Mouse (Mus musculus) MEL (cell line): ENCODE data around the gene Gfm1. TPM values are rescaled to one million over a fixed set of nuclear protein-coding genes. Genes with fewer than 3 reads are reported as not detected.

Experiments used
- DNase-seq: peaks from one replicate; pipeline ENCODE4 v3.0.0; 2011; ENCODE audit warnings: low read depth, low spot score
- H3K27ac ChIP-seq: 2 replicates; pipeline ENCODE4 v1.5.1; 2012; ENCODE audit warnings: low read depth, mild to moderate bottlenecking, control low read depth, low read length, moderate library complexity; ENCODE audit not compliant: control insufficient read depth
- H3K27me3 ChIP-seq, 2 experiments: fragments of 150-350 bp in 1 of 2; sonication (generic) in 1 of 2; 2 replicates each; pipeline ENCODE4 v1.6.1; 2012; ENCODE audit warnings: low read length in 2 of 2, mild to moderate bottlenecking in 2 of 2, improper control_type of control experiment in 1 of 2, moderate library complexity in 1 of 2; ENCODE audit not compliant: insufficient read depth in 2 of 2, control insufficient read depth in 1 of 2
- H3K36me3 ChIP-seq, 2 experiments: 2 replicates each; pipeline ENCODE4 v1.6.1; 2012 to 2014; ENCODE audit warnings: low read length in 2 of 2, improper control_type of control experiment in 1 of 2, inconsistent platforms in 1 of 2, mild to moderate bottlenecking in 1 of 2; ENCODE audit not compliant: insufficient read depth in 2 of 2, control insufficient read depth in 1 of 2
- H3K4me1 ChIP-seq, 2 experiments: fragments of 150-350 bp in 1 of 2; sonication (generic) in 1 of 2; 2 replicates each; pipeline ENCODE4 v1.6.1; 2012; ENCODE audit warnings: low read length in 2 of 2, improper control_type of control experiment in 1 of 2, mild to moderate bottlenecking in 1 of 2; ENCODE audit not compliant: insufficient read depth in 2 of 2, control insufficient read depth in 1 of 2
- H3K4me3 ChIP-seq, 2 experiments: fragments of 150-350 bp in 1 of 2; sonication (generic) in 1 of 2; 2 replicates each; pipeline ENCODE4 v1.5.1; 2012; ENCODE audit warnings: low read depth in 2 of 2, low read length in 2 of 2, mild to moderate bottlenecking in 2 of 2, moderate library complexity in 2 of 2, control low read depth in 1 of 2, improper control_type of control experiment in 1 of 2; ENCODE audit not compliant: control insufficient read depth in 1 of 2, insufficient read depth in 1 of 2
- H3K79me2 ChIP-seq: 2 replicates; pipeline ENCODE4 v1.6.1; 2012; ENCODE audit warnings: mild to moderate bottlenecking, low read length, moderate library complexity; ENCODE audit not compliant: control insufficient read depth, poor library complexity, insufficient read depth
- H3K9ac ChIP-seq: 2 replicates; pipeline ENCODE4 v1.6.1; 2012; ENCODE audit warnings: low read depth, mild to moderate bottlenecking, control low read depth, low read length, moderate library complexity; ENCODE audit not compliant: control insufficient read depth, poor library complexity, severe bottlenecking
- H3K9me3 ChIP-seq: fragments of 150-350 bp; sonication (generic); replicated peaks from 2 replicates; pipeline ENCODE4 v1.6.1; 2012; ENCODE audit warnings: mild to moderate bottlenecking, low read length, improper control_type of control experiment, moderate library complexity; ENCODE audit not compliant: insufficient read depth
- CHD1 ChIP-seq: IDR thresholded peaks from 2 replicates; pipeline ENCODE4 v1.6.1; 2012; ENCODE audit warnings: low read depth, mild to moderate bottlenecking, inconsistent platforms, low read length, improper control_type of control experiment
- ELF1 ChIP-seq: IDR thresholded peaks from 2 replicates; pipeline ENCODE4 v1.6.1; 2014; ENCODE audit warnings: low read depth, mild to moderate bottlenecking, inconsistent platforms, low read length, improper control_type of control experiment, moderate library complexity
- EP300 ChIP-seq, 2 experiments: IDR thresholded peaks; 2 replicates each; pipeline ENCODE4 v1.6.1; 2011; ENCODE audit warnings: improper control_type of control experiment in 2 of 2, low read length in 2 of 2, low read depth in 1 of 2, mild to moderate bottlenecking in 1 of 2
- GATA1 ChIP-seq: IDR thresholded peaks from 2 replicates; pipeline ENCODE4 v1.6.1; 2011; ENCODE audit warnings: low read depth, low read length, improper control_type of control experiment
- MAFK ChIP-seq: IDR thresholded peaks from 2 replicates; pipeline ENCODE4 v1.6.1; 2011; ENCODE audit warnings: low read depth, mild to moderate bottlenecking, low read length, improper control_type of control experiment, borderline replicate concordance
- MAZ ChIP-seq: IDR thresholded peaks from 2 replicates; pipeline ENCODE4 v1.6.1; 2012; ENCODE audit warnings: low read depth, mild to moderate bottlenecking, inconsistent platforms, low read length, improper control_type of control experiment
- MEF2A ChIP-seq: IDR thresholded peaks from 2 replicates; pipeline ENCODE4 v1.6.1; 2014; ENCODE audit warnings: low read depth, mild to moderate bottlenecking, inconsistent platforms, low read length, improper control_type of control experiment; ENCODE audit not compliant: poor library complexity, insufficient replicate concordance, severe bottlenecking; ENCODE audit errors: extremely low read depth
- MXI1 ChIP-seq: IDR thresholded peaks from 2 replicates; pipeline ENCODE4 v1.6.1; 2011; ENCODE audit warnings: mild to moderate bottlenecking, low read depth, low read length, improper control_type of control experiment
- MYB ChIP-seq: IDR thresholded peaks from 2 replicates; pipeline ENCODE4 v1.6.1; 2011; ENCODE audit warnings: mild to moderate bottlenecking, low read depth, low read length, improper control_type of control experiment
- NRF1 ChIP-seq: IDR thresholded peaks from 2 replicates; pipeline ENCODE4 v1.6.1; 2014; ENCODE audit warnings: low read depth, mild to moderate bottlenecking, inconsistent platforms, low read length, improper control_type of control experiment, moderate library complexity; ENCODE audit not compliant: poor library complexity, insufficient read depth, severe bottlenecking
- POLR2A ChIP-seq, 2 experiments: IDR thresholded peaks; 2 replicates each; pipeline ENCODE4 v1.6.1; 2011 to 2012; ENCODE audit warnings: low read length in 2 of 2, mild to moderate bottlenecking in 2 of 2, control low read depth in 1 of 2, improper control_type of control experiment in 1 of 2, low read depth in 1 of 2, moderate library complexity in 1 of 2; ENCODE audit not compliant: control insufficient read depth in 1 of 2, insufficient read depth in 1 of 2, poor library complexity in 1 of 2
- POLR2AphosphoS2 ChIP-seq: IDR thresholded peaks from 2 replicates; pipeline ENCODE4 v1.6.1; 2011; ENCODE audit warnings: low read length, improper control_type of control experiment
- RAD21 ChIP-seq: IDR thresholded peaks from 2 replicates; pipeline ENCODE4 v1.6.1; 2011; ENCODE audit warnings: mild to moderate bottlenecking, low read depth, low read length, improper control_type of control experiment
- SIN3A ChIP-seq: IDR thresholded peaks from 2 replicates; pipeline ENCODE4 v1.6.1; 2012; ENCODE audit warnings: low read length, improper control_type of control experiment, inconsistent platforms
- TCF12 ChIP-seq: IDR thresholded peaks from 2 replicates; pipeline ENCODE4 v1.6.1; 2014; ENCODE audit warnings: low read depth, mild to moderate bottlenecking, inconsistent platforms, low read length, improper control_type of control experiment, moderate library complexity
- USF1 ChIP-seq: IDR thresholded peaks from 2 replicates; pipeline ENCODE4 v1.6.1; 2014; ENCODE audit warnings: low read depth, mild to moderate bottlenecking, inconsistent platforms, low read length, improper control_type of control experiment, moderate library complexity
- USF2 ChIP-seq, 2 experiments: IDR thresholded peaks; 2 replicates each; pipeline ENCODE4 v1.6.1; 2011 to 2012; ENCODE audit warnings: improper control_type of control experiment in 2 of 2, low read length in 2 of 2, borderline replicate concordance in 1 of 2, inconsistent platforms in 1 of 2, low read depth in 1 of 2, mild to moderate bottlenecking in 1 of 2; ENCODE audit not compliant: insufficient read depth in 1 of 2
- polyA plus RNA-seq, 2 experiments: library from polyadenylated mRNA; stranded (reverse) in 1 of 2; unstranded in 1 of 2; fragments of >175 nt in 1 of 2; fragments of >200 nt in 1 of 2; gene quantifications; 2 replicates each; pipeline versions ENCODE4 v1.2.1 to v1.2.4; 2012; ENCODE audit warnings: low replicate concordance in 2 of 2, low read depth in 1 of 2; ENCODE audit not compliant: insufficient read length in 2 of 2, insufficient read depth in 1 of 2, missing spikeins in 1 of 2
- total RNA-seq: library from RNA; depleted of rRNA; stranded (reverse); fragments of 300-350 nt; gene quantifications from 2 replicates; pipeline ENCODE4 v1.2.3, GENCODE M21; 2012

Gfm1 gene
- total and polyA plus RNA-seq, 3 experiments = 95.0 to 146 TPM; not detected in 1

GRCm38 (mm10) chr3:67462578-67462977 is 32.7 kb downstream of the Gfm1 start:
- H3K27ac ChIP-seq = no peak overlapping the region
- TF ChIP-seq NRF1 (no peak), GATA1 (no peak), ELF1 (no peak), RAD21 (no peak)
- no peak for DNase-seq
- no peaks in the 10 kb centered on the region for H3K4me1 ChIP-seq
- peaks cover 0 to 14% of the 10 kb centered on the region in 2 experiments; a peak in 2 of 4 replicates for H3K36me3 ChIP-seq
- no peak overlapping the region for H3K4me3 ChIP-seq
- no peaks in the 10 kb centered on the region for H3K27me3 ChIP-seq
- H3K9me3 ChIP-seq = no peaks in the 10 kb centered on the region
- H3K9ac ChIP-seq = no peak overlapping the region
- no peaks in the 10 kb centered on the region for H3K79me2 ChIP-seq

GRCm38 (mm10) chr3:67463001-67463400 is 33.1 kb downstream of the Gfm1 start:
- TF ChIP-seq MYB = no peak
- no peak for TF ChIP-seq CHD1
- H3K4me3 ChIP-seq = no peak overlapping the region
- peaks cover 0 to 14% of the 10 kb centered on the region in 2 experiments; a peak in 2 of 4 replicates for H3K36me3 ChIP-seq
- no peak overlapping the region for H3K9ac ChIP-seq
- no peaks in the 10 kb centered on the region for H3K27me3 ChIP-seq
- DNase-seq = no peak
- H3K27ac ChIP-seq = no peak overlapping the region
- H3K4me1 ChIP-seq = no peaks in the 10 kb centered on the region
- H3K79me2 ChIP-seq = no peaks in the 10 kb centered on the region
- H3K9me3 ChIP-seq = no peaks in the 10 kb centered on the region

- no peak within 1 kb of the TSS for H3K27ac ChIP-seq
Measured at GRCm38 (mm10) chr3:67463450-67464372, 33.8 kb downstream of the Gfm1 start, which contains the start of gene Lxn. Lxn (minus strand) TSS chr3:67463926.

More at GRCm38 (mm10) chr3:67463450-67464372, 33.8 kb downstream of the Gfm1 start, which contains the start of gene Lxn:
- TF ChIP-seq MYB = no peak
- TF ChIP-seq MAZ = no peak
- TF ChIP-seq MXI1 = no peak
- no peak for TF ChIP-seq USF2 (IDR thresholded peaks at IDR 0.05; ENCODE audit: borderline replicate concordance in 1 of 2, insufficient read depth in 1 of 2, low read depth in 1 of 2, low read length in 2 of 2)
- TF ChIP-seq MEF2A = no peak
- TF ChIP-seq MAFK = no peak
- no peak for TF ChIP-seq USF1
- TF ChIP-seq POLR2AphosphoS2 = no peak
- TF ChIP-seq SIN3A = no peak
- no peak for TF ChIP-seq POLR2A (IDR thresholded peaks at IDR 0.05; ENCODE audit: control insufficient read depth in 1 of 2, insufficient read depth in 1 of 2, low read depth in 1 of 2, low read length in 2 of 2, poor library complexity in 1 of 2)
- no peak for TF ChIP-seq TCF12
- no peak for TF ChIP-seq EP300 (IDR thresholded peaks at IDR 0.05; ENCODE audit: low read depth in 1 of 2, low read length in 2 of 2)
- no peak within 1 kb of the TSS for H3K4me3 ChIP-seq
- DNase-seq = no peak
- H3K79me2 ChIP-seq = no peaks in the 10 kb centered on the region
- H3K27me3 ChIP-seq = no peaks in the 10 kb centered on the region
- H3K9me3 ChIP-seq = no peaks in the 10 kb centered on the region
- H3K36me3 ChIP-seq = peaks cover 0 to 14% of the 10 kb centered on the region in 2 experiments; a peak in 2 of 4 replicates
- H3K9ac ChIP-seq = no peak within 1 kb of the TSS
- no peaks in the 10 kb centered on the region for H3K4me1 ChIP-seq
